Mouse (Mus musculus): ENCODE results near the gene Ppm1m. TPM values are rescaled to one million over a fixed set of nuclear protein-coding genes. Genes with fewer than 3 reads are reported as not detected.
"Not testable (repeated sequence)": the region's sequence is repeated elsewhere in the genome, so short reads cannot be mapped to it uniquely, and the experiment has no call there.

The Ppm1m gene
- polyA plus RNA-seq, 1 experiment from 2014 or later, result 25.8 TPM

- no peaks in the 10 kb centered on the region for H3K9me3 ChIP-seq (replicated peaks; ENCODE audit: control insufficient read depth, low read length)
- H3K36me3 ChIP-seq (replicated peaks; ENCODE audit: control insufficient read depth, insufficient read depth, low read depth, low read length), result no peaks in the 10 kb centered on the region
- DNase-seq (ENCODE audit: low spot score) (no peak), ATAC-seq (replicated peaks; ENCODE audit: insufficient number of reproducible peaks, low FRiP score, low TSS enrichment, low read depth) (no peak)
- no peaks in the 10 kb centered on the region for H3K4me1 ChIP-seq (ENCODE audit: control insufficient read depth, insufficient read depth, low read length)
- no peak overlapping the region; the same call in 1 of the 2 replicates for H3K27ac ChIP-seq (replicated peaks; ENCODE audit: low read depth, low read length)
- 38% methylated on average over 6 of the region's 6 CpGs for WGBS
- H3K27me3 ChIP-seq (ENCODE audit: control insufficient read depth, insufficient read depth, low read length), result no peaks in the 10 kb centered on the region
- peak overlapping the region; percentile 96 for H3K4me3 ChIP-seq (ENCODE audit: low read depth, low read length)
- H3K4me2 ChIP-seq (ENCODE audit: low read depth, low read length), result no peak overlapping the region
- no peak overlapping the region for H3K9ac ChIP-seq (replicated peaks; ENCODE audit: low read length)
Measured at GRCm38 (mm10) chr9:106169917-106170316, 29.6 kb downstream of the Ppm1m start.

DNA sequence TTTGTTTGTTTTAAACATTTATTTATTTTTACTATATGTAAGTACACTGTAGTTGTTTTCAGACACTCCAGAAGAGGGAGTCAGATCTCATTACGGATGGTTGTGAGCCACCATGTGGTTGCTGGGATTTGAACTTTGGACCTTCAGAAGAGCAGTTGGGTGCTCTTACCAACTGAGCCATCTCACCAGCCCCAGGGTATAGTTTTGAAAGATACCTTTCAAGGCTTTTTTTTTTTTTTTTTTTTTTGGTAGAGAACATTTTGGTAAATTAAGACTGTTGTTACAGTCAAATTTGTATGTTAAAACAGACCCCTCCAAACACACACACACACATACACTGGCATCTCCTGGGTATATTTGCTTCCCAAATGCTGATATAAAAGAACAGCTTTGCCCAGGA lies 30.5 kb downstream of the Ppm1m start:
- not testable (repeated sequence) for DNase-seq (ENCODE audit: low spot score); ATAC-seq (replicated peaks; ENCODE audit: insufficient number of reproducible peaks, low FRiP score, low TSS enrichment, low read depth); H3K9ac ChIP-seq (replicated peaks; ENCODE audit: low read length); H3K9me3 ChIP-seq (replicated peaks; ENCODE audit: control insufficient read depth, low read length); H3K27me3 ChIP-seq (ENCODE audit: control insufficient read depth, insufficient read depth, low read length); H3K4me1 ChIP-seq (ENCODE audit: control insufficient read depth, insufficient read depth, low read length); H3K36me3 ChIP-seq (replicated peaks; ENCODE audit: control insufficient read depth, insufficient read depth, low read depth, low read length); H3K27ac ChIP-seq (replicated peaks; ENCODE audit: low read depth, low read length); H3K4me2 ChIP-seq (ENCODE audit: low read depth, low read length); H3K4me3 ChIP-seq (ENCODE audit: low read depth, low read length)
- WGBS, result 88% methylated on average over 1 of the region's 1 CpGs

DNA sequence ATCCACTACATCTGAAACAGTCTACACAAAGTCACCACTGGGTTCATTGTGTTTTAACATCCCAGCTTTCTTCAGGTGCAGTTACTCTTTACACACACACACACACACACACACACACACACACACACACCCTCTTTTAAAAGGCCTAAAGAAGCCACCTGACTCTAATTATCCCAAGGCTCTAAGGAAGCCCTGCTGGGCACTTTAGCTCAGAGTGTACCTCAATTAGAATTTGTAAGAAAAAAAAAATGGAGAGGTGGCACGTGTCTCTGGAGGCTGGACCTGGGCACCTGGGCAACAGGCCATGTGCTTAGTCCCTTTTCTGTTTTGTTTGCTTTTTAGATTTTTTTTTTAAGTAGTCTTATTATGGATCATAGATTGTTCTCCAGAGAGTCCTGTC lies 31.8 kb downstream of the Ppm1m start:
- no peaks in the 10 kb centered on the region for H3K4me1 ChIP-seq (ENCODE audit: control insufficient read depth, insufficient read depth, low read length)
- no peak overlapping the region for H3K27ac ChIP-seq (replicated peaks; ENCODE audit: low read depth, low read length)
- H3K4me3 ChIP-seq (ENCODE audit: low read depth, low read length), result no peak overlapping the region
- H3K36me3 ChIP-seq (replicated peaks; ENCODE audit: control insufficient read depth, insufficient read depth, low read depth, low read length), result no peaks in the 10 kb centered on the region
- DNase-seq (ENCODE audit: low spot score) (no peak), ATAC-seq (replicated peaks; ENCODE audit: insufficient number of reproducible peaks, low FRiP score, low TSS enrichment, low read depth) (no peak)
- H3K27me3 ChIP-seq (ENCODE audit: control insufficient read depth, insufficient read depth, low read length), result no peaks in the 10 kb centered on the region
- H3K4me2 ChIP-seq (ENCODE audit: low read depth, low read length), result no peak overlapping the region
- no peak overlapping the region for H3K9ac ChIP-seq (replicated peaks; ENCODE audit: low read length)
- 44% methylated on average over 1 of the region's 1 CpGs for WGBS
- no peaks in the 10 kb centered on the region for H3K9me3 ChIP-seq (replicated peaks; ENCODE audit: control insufficient read depth, low read length)

GRCm38 (mm10) chr9:106167241-106167640 lies 32.3 kb downstream of the Ppm1m start:
- no peaks in the 10 kb centered on the region for H3K36me3 ChIP-seq (replicated peaks; ENCODE audit: control insufficient read depth, insufficient read depth, low read depth, low read length)
- no peaks in the 10 kb centered on the region for H3K27me3 ChIP-seq (ENCODE audit: control insufficient read depth, insufficient read depth, low read length)
- ATAC-seq (replicated peaks; ENCODE audit: insufficient number of reproducible peaks, low FRiP score, low TSS enrichment, low read depth) (no peak), DNase-seq (ENCODE audit: low spot score) (no peak)
- no peak overlapping the region for H3K4me3 ChIP-seq (ENCODE audit: low read depth, low read length)
- no peak overlapping the region for H3K4me2 ChIP-seq (ENCODE audit: low read depth, low read length)
- H3K27ac ChIP-seq (replicated peaks; ENCODE audit: low read depth, low read length), result no peak overlapping the region
- 71% methylated on average over 3 of the region's 3 CpGs for whole genome bisulfite sequencing
- no peak overlapping the region for H3K9ac ChIP-seq (replicated peaks; ENCODE audit: low read length)
- no peaks in the 10 kb centered on the region for H3K9me3 ChIP-seq (replicated peaks; ENCODE audit: control insufficient read depth, low read length)
- no peaks in the 10 kb centered on the region for H3K4me1 ChIP-seq (ENCODE audit: control insufficient read depth, insufficient read depth, low read length)

GRCm38 (mm10) chr9:106166709-106167108 lies 32.8 kb downstream of the Ppm1m start:
- WGBS, result 87% methylated on average over 2 of the region's 2 CpGs
- no peaks in the 10 kb centered on the region for H3K9me3 ChIP-seq (replicated peaks; ENCODE audit: control insufficient read depth, low read length)
- no peaks in the 10 kb centered on the region for H3K27me3 ChIP-seq (ENCODE audit: control insufficient read depth, insufficient read depth, low read length)
- no peak overlapping the region for H3K9ac ChIP-seq (replicated peaks; ENCODE audit: low read length)
- no peak overlapping the region for H3K4me2 ChIP-seq (ENCODE audit: low read depth, low read length)
- no peaks in the 10 kb centered on the region for H3K4me1 ChIP-seq (ENCODE audit: control insufficient read depth, insufficient read depth, low read length)
- no peak for DNase-seq (ENCODE audit: low spot score)
- ATAC-seq (replicated peaks; ENCODE audit: insufficient number of reproducible peaks, low FRiP score, low TSS enrichment, low read depth), result no peak
- no peak overlapping the region for H3K27ac ChIP-seq (replicated peaks; ENCODE audit: low read depth, low read length)
- H3K4me3 ChIP-seq (ENCODE audit: low read depth, low read length), result no peak overlapping the region
- no peaks in the 10 kb centered on the region for H3K36me3 ChIP-seq (replicated peaks; ENCODE audit: control insufficient read depth, insufficient read depth, low read depth, low read length)

GRCm38 (mm10) chr9:106160426-106160825 lies 39.1 kb downstream of the Ppm1m start:
- no peak for DNase-seq (ENCODE audit: low spot score)
- peak overlapping the region; percentile 80; the same call in 1 of the 2 replicates for H3K27ac ChIP-seq (replicated peaks; ENCODE audit: low read depth, low read length)

GRCm38 (mm10) chr9:106159784-106160301 lies 39.7 kb downstream of the Ppm1m start:
- Histone ChIP-seq H3K4me1 (ENCODE audit: control insufficient read depth, insufficient read depth, low read length) (no peaks in the 10 kb centered on the region; the same call in 1 of the 2 replicates), H3K36me3 (replicated peaks; ENCODE audit: control insufficient read depth, insufficient read depth, low read depth, low read length) (no peaks in the 10 kb centered on the region), H3K27ac (replicated peaks; ENCODE audit: low read depth, low read length) (peak overlapping the region; percentile 80), H3K4me3 (ENCODE audit: low read depth, low read length) (peak overlapping the region; percentile 55), H3K4me2 (ENCODE audit: low read depth, low read length) (peak overlapping the region; percentile 53), H3K9me3 (replicated peaks; ENCODE audit: control insufficient read depth, low read length) (no peaks in the 10 kb centered on the region), H3K27me3 (ENCODE audit: control insufficient read depth, insufficient read depth, low read length) (no peaks in the 10 kb centered on the region), H3K9ac (replicated peaks; ENCODE audit: low read length) (peak overlapping the region; percentile 73)
- DNase-seq (ENCODE audit: low spot score) (peak; percentile 94), ATAC-seq (replicated peaks; ENCODE audit: insufficient number of reproducible peaks, low FRiP score, low TSS enrichment, low read depth) (peak; percentile 68)
- WGBS, result under 1% methylated on average over 24 of the region's 24 CpGs

More at GRCm38 (mm10) chr9:106160426-106160825, 39.1 kb downstream of the Ppm1m start:
- no peaks in the 10 kb centered on the region for H3K9me3 ChIP-seq (replicated peaks; ENCODE audit: control insufficient read depth, low read length)
- H3K9ac ChIP-seq (replicated peaks; ENCODE audit: low read length), result peak overlapping the region; percentile 73
- no peaks in the 10 kb centered on the region for H3K36me3 ChIP-seq (replicated peaks; ENCODE audit: control insufficient read depth, insufficient read depth, low read depth, low read length)
- H3K27me3 ChIP-seq (ENCODE audit: control insufficient read depth, insufficient read depth, low read length), result no peaks in the 10 kb centered on the region
- no peaks in the 10 kb centered on the region; the same call in 1 of the 2 replicates for H3K4me1 ChIP-seq (ENCODE audit: control insufficient read depth, insufficient read depth, low read length)
- H3K4me2 ChIP-seq (ENCODE audit: low read depth, low read length), result peak overlapping the region; percentile 53
- WGBS, result 46% methylated on average over 5 of the region's 5 CpGs
- ATAC-seq (replicated peaks; ENCODE audit: insufficient number of reproducible peaks, low FRiP score, low TSS enrichment, low read depth), result no peak
- H3K4me3 ChIP-seq (ENCODE audit: low read depth, low read length), result peak overlapping the region; percentile 55

- Histone ChIP-seq H3K4me2 (ENCODE audit: low read depth, low read length) (no peak overlapping the region), H3K27me3 (ENCODE audit: control insufficient read depth, insufficient read depth, low read length) (no peaks in the 10 kb centered on the region), H3K9ac (replicated peaks; ENCODE audit: low read length) (no peak overlapping the region), H3K36me3 (replicated peaks; ENCODE audit: control insufficient read depth, insufficient read depth, low read depth, low read length) (no peaks in the 10 kb centered on the region), H3K9me3 (replicated peaks; ENCODE audit: control insufficient read depth, low read length) (no peaks in the 10 kb centered on the region), H3K4me1 (ENCODE audit: control insufficient read depth, insufficient read depth, low read length) (no peaks in the 10 kb centered on the region; the same call in 1 of the 2 replicates), H3K4me3 (ENCODE audit: low read depth, low read length) (no peak overlapping the region; the same call in 1 of the 2 replicates), H3K27ac (replicated peaks; ENCODE audit: low read depth, low read length) (no peak overlapping the region)
- DNase-seq (ENCODE audit: low spot score) (no peak), ATAC-seq (replicated peaks; ENCODE audit: insufficient number of reproducible peaks, low FRiP score, low TSS enrichment, low read depth) (no peak)
- WGBS, result 86% methylated on average over 9 of the region's 9 CpGs
Measured at GRCm38 (mm10) chr9:106159237-106159636, 40.3 kb downstream of the Ppm1m start.
